Mouse (Mus musculus): Measurements from ENCODE around the gene Dda1. TPM values are rescaled to one million over a fixed set of nuclear protein-coding genes. Genes with fewer than 3 reads are reported as not detected.
"Not testable (repeated sequence)": the region's sequence is repeated elsewhere in the genome, so short reads cannot be mapped to it uniquely, and the experiment has no call there.

The Dda1 gene
- polyA plus RNA-seq, 2 experiments, result 99.6 to 101 TPM

DNA sequence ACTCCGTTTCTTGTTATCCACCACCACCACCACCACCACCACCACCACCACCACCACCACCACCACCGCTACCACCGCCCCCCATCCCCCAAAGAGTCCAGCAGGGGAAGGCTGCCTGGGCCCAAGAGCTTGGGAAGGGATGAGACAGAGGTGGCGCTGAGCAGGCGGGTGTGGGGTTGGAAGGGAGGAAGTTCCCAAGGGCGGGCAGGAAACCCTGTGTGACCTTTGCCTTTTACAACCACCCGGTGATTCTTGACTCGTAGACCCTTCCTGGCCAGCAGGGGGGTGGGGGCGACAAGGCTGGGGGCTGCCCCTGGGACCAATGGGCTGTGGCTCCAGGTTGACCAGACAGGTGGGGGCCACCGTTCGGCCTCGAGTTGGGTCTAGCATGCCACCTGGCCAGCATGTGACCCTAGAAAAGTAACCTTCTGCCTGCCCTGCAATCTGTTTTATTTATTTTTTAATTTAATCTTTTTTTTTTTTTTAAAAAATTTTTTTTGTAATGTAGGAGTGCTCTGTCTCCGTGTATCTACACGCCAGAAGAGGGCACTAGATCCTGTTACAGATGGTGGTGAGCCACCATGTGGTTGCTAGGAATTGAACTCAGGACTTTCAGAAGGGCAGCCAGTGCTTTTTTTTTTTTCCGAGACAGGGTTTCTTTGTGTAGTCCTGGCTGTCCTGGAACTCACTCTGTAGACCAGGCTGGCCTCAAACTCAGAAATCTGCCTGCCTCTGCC lies 44.2 kb downstream of the Dda1 start:
- no peaks in the 10 kb centered on the region for H3K9me3 ChIP-seq (ENCODE audit: control insufficient read depth, low read length)
- H3K27me3 ChIP-seq (ENCODE audit: control insufficient read depth, insufficient read depth, low read length), result peaks cover 8% of the 10 kb centered on the region
- no peak overlapping the region for H3K9ac ChIP-seq (ENCODE audit: low read depth, low read length, severe bottlenecking)
- no peak for ATAC-seq (ENCODE audit: low FRiP score, low read depth)
- DNase-seq (ENCODE audit: low spot score), result no peak
- H3K4me3 ChIP-seq (replicated peaks; ENCODE audit: low read length), result no peak overlapping the region
- TF ChIP-seq POLR2A (IDR thresholded peaks at IDR 0.05; ENCODE audit: borderline replicate concordance, extremely low read depth, insufficient read depth, insufficient read length), result no peak
- no peaks in the 10 kb centered on the region for H3K4me1 ChIP-seq (ENCODE audit: control insufficient read depth, insufficient read depth, low read length)
- no peak overlapping the region for H3K27ac ChIP-seq (replicated peaks; ENCODE audit: low read depth, low read length)
- H3K36me3 ChIP-seq (ENCODE audit: control insufficient read depth, insufficient read depth, low read length), result no peaks in the 10 kb centered on the region
- no peak overlapping the region for H3K4me2 ChIP-seq (replicated peaks; ENCODE audit: low read depth, low read length, severe bottlenecking)
- WGBS, result 67% methylated on average over 13 of the region's 15 CpGs

DNA sequence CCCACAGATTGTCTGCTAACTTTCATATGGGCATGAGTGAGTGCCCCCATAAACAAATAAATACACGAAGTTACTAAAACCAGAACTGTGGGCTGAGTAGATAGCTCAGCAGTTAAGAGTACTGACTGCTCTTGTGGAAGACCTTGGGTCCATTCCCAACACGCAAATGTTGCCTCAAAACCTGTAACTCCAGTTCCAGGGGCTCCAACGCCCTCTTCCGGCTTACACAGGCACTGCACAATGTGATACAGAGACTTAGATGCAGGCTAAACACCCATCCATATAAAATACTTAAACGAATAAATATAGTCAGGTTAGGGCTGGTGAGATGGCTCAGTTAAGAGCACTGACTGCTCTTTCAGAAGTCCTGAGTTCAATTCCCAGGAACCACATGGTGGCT lies 46.0 kb downstream of the Dda1 start:
- Histone ChIP-seq H3K9ac (ENCODE audit: low read depth, low read length, severe bottlenecking) (no peak overlapping the region), H3K27me3 (ENCODE audit: control insufficient read depth, insufficient read depth, low read length) (no peaks in the 10 kb centered on the region), H3K36me3 (ENCODE audit: control insufficient read depth, insufficient read depth, low read length) (no peaks in the 10 kb centered on the region), H3K27ac (replicated peaks; ENCODE audit: low read depth, low read length) (no peak overlapping the region), H3K4me2 (replicated peaks; ENCODE audit: low read depth, low read length, severe bottlenecking) (no peak overlapping the region), H3K4me3 (replicated peaks; ENCODE audit: low read length) (no peak overlapping the region), H3K9me3 (ENCODE audit: control insufficient read depth, low read length) (no peaks in the 10 kb centered on the region), H3K4me1 (ENCODE audit: control insufficient read depth, insufficient read depth, low read length) (no peaks in the 10 kb centered on the region)
- ATAC-seq (ENCODE audit: low FRiP score, low read depth) (no peak), DNase-seq (ENCODE audit: low spot score) (no peak)
- no peak for TF ChIP-seq POLR2A (IDR thresholded peaks at IDR 0.05; ENCODE audit: borderline replicate concordance, extremely low read depth, insufficient read depth, insufficient read length)
- WGBS, result 77% methylated on average over 5 of the region's 5 CpGs

DNA sequence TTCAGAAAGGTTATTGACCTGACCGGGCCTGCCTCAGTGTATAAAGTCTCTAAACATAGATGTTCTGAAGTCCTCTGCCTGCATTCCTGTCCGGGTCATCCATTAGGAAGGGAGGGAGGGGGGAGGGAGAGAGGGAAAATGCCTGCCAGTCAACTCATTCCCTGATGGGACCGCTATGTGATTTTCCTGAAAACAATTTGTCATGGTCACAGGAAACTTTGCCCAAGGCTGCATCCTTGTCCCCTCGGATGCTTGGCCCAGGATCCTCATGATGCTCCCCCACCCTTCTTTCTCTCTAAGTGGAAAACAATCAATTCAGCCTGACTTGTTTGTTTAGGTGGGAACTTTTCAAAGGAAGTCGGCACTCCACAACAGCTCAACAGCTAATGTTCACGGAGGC lies 47.8 kb downstream of the Dda1 start:
- Histone ChIP-seq H3K4me1 (ENCODE audit: control insufficient read depth, insufficient read depth, low read length) (no peaks in the 10 kb centered on the region), H3K36me3 (ENCODE audit: control insufficient read depth, insufficient read depth, low read length) (no peaks in the 10 kb centered on the region), H3K4me2 (replicated peaks; ENCODE audit: low read depth, low read length, severe bottlenecking) (no peak overlapping the region), H3K4me3 (replicated peaks; ENCODE audit: low read length) (no peak overlapping the region), H3K9me3 (ENCODE audit: control insufficient read depth, low read length) (no peaks in the 10 kb centered on the region), H3K27ac (replicated peaks; ENCODE audit: low read depth, low read length) (no peak overlapping the region), H3K27me3 (ENCODE audit: control insufficient read depth, insufficient read depth, low read length) (no peaks in the 10 kb centered on the region), H3K9ac (ENCODE audit: low read depth, low read length, severe bottlenecking) (no peak overlapping the region)
- no peak for TF ChIP-seq POLR2A (IDR thresholded peaks at IDR 0.05; ENCODE audit: borderline replicate concordance, extremely low read depth, insufficient read depth, insufficient read length)
- 18% methylated on average over 6 of the region's 6 CpGs for WGBS
- no peak for DNase-seq (ENCODE audit: low spot score)
- no peak for ATAC-seq (ENCODE audit: low FRiP score, low read depth)

DNA sequence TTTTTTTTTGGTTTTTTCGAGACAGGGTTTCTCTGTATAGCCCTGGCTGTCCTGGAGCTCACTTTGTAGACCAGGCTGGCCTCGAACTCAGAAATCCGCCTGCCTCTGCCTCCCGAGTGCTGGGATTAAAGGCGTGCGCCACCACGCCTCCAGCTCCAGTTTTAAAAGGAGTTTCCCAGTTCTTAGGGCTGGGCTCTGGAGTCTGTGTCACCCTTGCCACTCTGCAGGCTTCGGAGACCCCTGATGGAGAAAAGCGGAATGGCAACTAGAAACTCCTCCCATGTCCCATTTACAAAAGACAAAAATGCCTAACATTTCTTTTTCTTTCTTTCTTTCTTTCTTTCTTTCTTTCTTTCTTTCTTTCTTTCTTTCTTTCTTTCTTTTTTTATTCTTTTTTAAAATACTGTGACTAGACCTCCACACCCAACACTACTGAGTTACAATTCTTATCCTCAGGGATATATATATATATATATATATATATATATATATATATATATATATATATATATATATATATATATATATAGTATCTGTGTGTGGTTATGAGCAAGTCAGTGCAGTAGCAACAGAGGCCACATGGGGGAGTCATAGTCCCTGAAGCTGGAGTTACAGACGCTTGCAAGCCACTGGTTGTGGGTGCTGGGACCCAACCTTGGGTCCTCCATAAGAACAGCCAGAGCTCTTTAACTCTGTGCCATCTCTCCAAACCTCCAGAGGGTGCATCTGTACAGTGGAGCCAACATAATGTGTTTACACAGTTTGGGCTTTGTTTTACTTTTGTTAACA lies 50.2 kb downstream of the Dda1 start:
- not testable (repeated sequence) for H3K4me2 ChIP-seq (replicated peaks; ENCODE audit: low read depth, low read length, severe bottlenecking); H3K4me1 ChIP-seq (ENCODE audit: control insufficient read depth, insufficient read depth, low read length); H3K27me3 ChIP-seq (ENCODE audit: control insufficient read depth, insufficient read depth, low read length); H3K27ac ChIP-seq (replicated peaks; ENCODE audit: low read depth, low read length); H3K9me3 ChIP-seq (ENCODE audit: control insufficient read depth, low read length); H3K9ac ChIP-seq (ENCODE audit: low read depth, low read length, severe bottlenecking); ATAC-seq (ENCODE audit: low FRiP score, low read depth); H3K36me3 ChIP-seq (ENCODE audit: control insufficient read depth, insufficient read depth, low read length); H3K4me3 ChIP-seq (replicated peaks; ENCODE audit: low read length)
- peak; percentile 74 for DNase-seq (ENCODE audit: low spot score)
- WGBS, result 35% methylated on average over 9 of the region's 10 CpGs

DNA sequence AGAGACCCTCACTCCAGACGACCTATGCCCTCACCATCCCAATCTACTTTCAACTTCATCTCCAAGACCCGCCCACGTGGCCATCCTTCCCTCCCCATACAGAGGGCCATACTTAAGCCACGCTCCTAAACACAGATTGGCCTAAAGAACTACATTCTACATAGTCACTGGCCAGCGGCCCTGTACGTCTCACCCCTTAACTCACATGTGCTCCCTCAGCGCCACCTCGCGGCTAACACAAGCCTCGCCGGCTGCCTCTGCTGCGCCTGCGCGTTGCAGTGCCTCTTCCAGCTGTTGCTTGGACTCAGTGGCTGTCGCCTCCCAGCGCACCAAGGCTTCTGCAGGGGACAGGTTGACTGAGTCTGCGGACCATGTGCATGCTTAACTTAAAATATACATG lies 52.6 kb downstream of the Dda1 start:
- peak; percentile 87 for ATAC-seq (ENCODE audit: low FRiP score, low read depth)
- Histone ChIP-seq H3K36me3 (ENCODE audit: control insufficient read depth, insufficient read depth, low read length) (no peaks in the 10 kb centered on the region), H3K9me3 (ENCODE audit: control insufficient read depth, low read length) (no peaks in the 10 kb centered on the region), H3K4me1 (ENCODE audit: control insufficient read depth, insufficient read depth, low read length) (peaks cover 3% of the 10 kb centered on the region; the same call in 1 of the 2 replicates), H3K9ac (ENCODE audit: low read depth, low read length, severe bottlenecking) (no peak overlapping the region), H3K4me3 (replicated peaks; ENCODE audit: low read length) (no peak overlapping the region; the same call in 1 of the 2 replicates), H3K4me2 (replicated peaks; ENCODE audit: low read depth, low read length, severe bottlenecking) (peak overlapping the region; percentile 20; the same call in 1 of the 2 replicates), H3K27ac (replicated peaks; ENCODE audit: low read depth, low read length) (no peak overlapping the region), H3K27me3 (ENCODE audit: control insufficient read depth, insufficient read depth, low read length) (peaks cover 20% of the 10 kb centered on the region)
- 1% methylated on average over 17 of the region's 17 CpGs for WGBS
- TF ChIP-seq POLR2A (IDR thresholded peaks at IDR 0.05; ENCODE audit: borderline replicate concordance, extremely low read depth, insufficient read depth, insufficient read length), result 0 out of 2 replicates have a peak, but pooled peaks have one; percentile 24
- DNase-seq (ENCODE audit: low spot score), result peak; percentile 90
